Mouse (Mus musculus): ENCODE results near the gene Zfp467.

DNA sequence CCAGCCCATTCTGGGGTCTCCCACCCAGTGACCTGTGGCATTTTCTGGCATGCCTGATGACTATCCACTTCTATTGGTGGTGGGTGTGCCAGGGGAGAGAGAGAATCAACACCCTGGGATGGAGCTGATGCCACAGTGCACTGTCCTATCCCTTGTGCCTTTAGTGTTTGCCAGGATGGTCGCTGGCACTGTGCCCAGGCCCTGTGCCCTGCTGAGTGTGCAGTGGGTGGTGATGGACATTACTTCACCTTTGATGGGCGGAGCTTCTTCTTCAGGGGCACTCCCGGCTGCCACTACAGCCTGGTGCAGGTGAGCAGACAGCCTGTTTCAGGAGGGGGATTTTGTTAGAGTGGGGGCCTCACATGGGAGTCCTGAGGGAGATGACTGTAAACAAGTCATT lies 7.1 kb upstream of the Zfp467 start:
- TF ChIP-seq JUND (IDR thresholded peaks at IDR 0.05; ENCODE audit: low read depth, low read length), result no peak
- TF ChIP-seq POLR2A (IDR thresholded peaks at IDR 0.05; ENCODE audit: control insufficient read depth in 1 of 2, insufficient read depth in 1 of 2, low read depth in 1 of 2, low read length in 2 of 2, poor library complexity in 1 of 2), result no peak
- TF ChIP-seq CTCF (IDR thresholded peaks at IDR 0.05 in 2 of 3, conservative IDR thresholded peaks at IDR 0.05 in 1 of 3; ENCODE audit: control insufficient read depth in 1 of 3, insufficient read depth in 1 of 3, low read depth in 2 of 3, low read length in 3 of 3, poor library complexity in 1 of 3, severe bottlenecking in 1 of 3), result no peak
- no peak for TF ChIP-seq MEF2A (IDR thresholded peaks at IDR 0.05; ENCODE audit: extremely low read depth, insufficient replicate concordance, low read depth, low read length, poor library complexity, severe bottlenecking)
- no peak for TF ChIP-seq USF2 (IDR thresholded peaks at IDR 0.05; ENCODE audit: borderline replicate concordance in 1 of 2, insufficient read depth in 1 of 2, low read depth in 1 of 2, low read length in 2 of 2)
- no peak for TF ChIP-seq SMC3 (IDR thresholded peaks at IDR 0.05; ENCODE audit: low read depth, low read length)

Data from MEL (cell line).